Mouse (Mus musculus) kidney, embryonic 16.5 days (tissue): ENCODE results near the gene Synrg. TPM values are rescaled to one million over a fixed set of nuclear protein-coding genes. Genes with fewer than 3 reads are reported as not detected.

Experiments used
- ATAC-seq: fragments of 200-750 bp; cut with Nextera tagmentation; 2 replicates; pipeline ENCODE4 v1.8.0; 2017; ENCODE audit warnings: moderate TSS enrichment; ENCODE audit not compliant: low FRiP score, low TSS enrichment
- H3K27ac ChIP-seq: fragments of 300-500 bp; sonication (generic); 2 replicates; pipeline ENCODE4 v1.5.1; 2014; ENCODE audit warnings: low read length
- H3K27me3 ChIP-seq: fragments of 300-500 bp; sonication (generic); 2 replicates; pipeline ENCODE4 v1.6.1; 2014; ENCODE audit warnings: low read length, control low read depth, mixed read lengths; ENCODE audit not compliant: insufficient read depth
- H3K36me3 ChIP-seq: fragments of 300-500 bp; sonication (generic); 2 replicates; pipeline ENCODE4 v1.6.1; 2014; ENCODE audit warnings: low read length, control low read depth, mixed read lengths; ENCODE audit not compliant: insufficient read depth
- H3K4me1 ChIP-seq: fragments of 300-500 bp; sonication (generic); 2 replicates; pipeline ENCODE4 v1.6.1; 2014; ENCODE audit warnings: low read length, control low read depth, mixed read lengths; ENCODE audit not compliant: insufficient read depth
- H3K4me2 ChIP-seq: fragments of 300-500 bp; sonication (generic); replicated peaks from 2 replicates; pipeline ENCODE4 v1.6.1; 2014; ENCODE audit warnings: low read depth, low read length
- H3K4me3 ChIP-seq: fragments of 300-500 bp; sonication (generic); 2 replicates; pipeline ENCODE4 v1.5.1; 2014; ENCODE audit warnings: mild to moderate bottlenecking, low read length
- H3K9ac ChIP-seq: fragments of 300-500 bp; sonication (generic); replicated peaks from 2 replicates; pipeline ENCODE4 v1.6.1; 2014; ENCODE audit warnings: low read length
- H3K9me3 ChIP-seq: fragments of 300-500 bp; sonication (generic); 2 replicates; pipeline ENCODE4 v1.6.1; 2016; ENCODE audit warnings: low read length, control low read depth
- WGBS: fragments of 180-500 bp; shearing (Covaris S2); extraction: QIAGEN DNeasy Blood & Tissue Kit; methylation state at CpG from one replicate; pipeline ENCODE4 v1.1.7; 2014; 5-methylcytosine and 5-hydroxymethylcytosine counted together
- polyA plus RNA-seq: library from polyadenylated mRNA; unstranded; fragments of >200 nt; fragmentation: Nextera tagmentation; extraction: Ambion mirVana; gene quantifications from 2 replicates; pipeline ENCODE4 v1.2.1, GENCODE M21; 2015

Synrg gene
- polyA plus RNA-seq, 1 experiment from 2014 or later = 10.5 TPM

DNA sequence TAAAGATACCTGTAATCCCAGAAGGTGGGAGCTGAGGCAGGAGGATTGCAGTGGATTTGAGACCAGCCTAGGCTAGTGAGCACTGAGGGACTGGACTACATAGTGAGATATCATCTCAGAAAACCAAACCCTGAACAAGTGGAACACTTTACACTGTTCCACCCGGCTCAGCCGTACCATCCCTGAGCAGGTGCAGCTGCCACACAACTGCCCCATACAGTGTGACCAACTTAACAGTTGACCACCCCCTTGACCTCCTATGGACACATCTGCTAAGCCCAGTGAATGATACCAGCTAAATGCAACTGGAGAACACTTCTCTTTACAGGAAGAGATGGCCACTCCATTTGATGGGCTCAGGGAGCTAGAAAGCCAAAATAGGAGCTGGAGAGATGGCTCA is 93.2 kb downstream of the Synrg start:
- Histone ChIP-seq H3K36me3 (no peaks in the 10 kb centered on the region), H3K9me3 (no peaks in the 10 kb centered on the region), H3K4me1 (no peaks in the 10 kb centered on the region), H3K27me3 (no peaks in the 10 kb centered on the region), H3K9ac (no peak overlapping the region), H3K4me3 (no peak overlapping the region), H3K27ac (no peak overlapping the region), H3K4me2 (no peak overlapping the region)
- WGBS = 55% methylated on average over 2 of the region's 2 CpGs
- ATAC-seq = no peak

DNA sequence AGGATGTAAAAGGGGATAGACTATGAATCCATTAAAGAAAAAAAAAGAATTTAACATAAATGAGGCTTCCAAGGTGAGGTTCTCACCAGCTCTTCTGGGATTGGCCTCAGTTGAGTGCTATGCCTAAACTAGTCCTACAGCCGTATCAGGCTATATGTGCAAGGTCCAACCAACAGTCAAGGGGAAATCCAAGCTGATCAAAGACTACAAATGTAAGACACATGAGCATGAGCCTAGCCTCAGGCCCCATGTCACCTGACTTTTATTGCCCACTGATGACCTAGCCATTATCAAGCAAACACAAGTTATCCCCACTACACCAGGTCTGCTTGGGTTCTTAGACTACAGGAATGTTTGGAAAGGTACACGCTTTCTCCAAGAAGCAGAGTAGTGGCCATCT is 95.6 kb downstream of the Synrg start:
- Histone ChIP-seq H3K9ac (no peak overlapping the region), H3K27me3 (no peaks in the 10 kb centered on the region), H3K36me3 (no peaks in the 10 kb centered on the region), H3K4me1 (no peaks in the 10 kb centered on the region), H3K4me2 (no peak overlapping the region), H3K9me3 (no peaks in the 10 kb centered on the region), H3K4me3 (no peak overlapping the region), H3K27ac (no peak overlapping the region)
- WGBS = 91% methylated on average over 2 of the region's 2 CpGs
- no peak for ATAC-seq

DNA sequence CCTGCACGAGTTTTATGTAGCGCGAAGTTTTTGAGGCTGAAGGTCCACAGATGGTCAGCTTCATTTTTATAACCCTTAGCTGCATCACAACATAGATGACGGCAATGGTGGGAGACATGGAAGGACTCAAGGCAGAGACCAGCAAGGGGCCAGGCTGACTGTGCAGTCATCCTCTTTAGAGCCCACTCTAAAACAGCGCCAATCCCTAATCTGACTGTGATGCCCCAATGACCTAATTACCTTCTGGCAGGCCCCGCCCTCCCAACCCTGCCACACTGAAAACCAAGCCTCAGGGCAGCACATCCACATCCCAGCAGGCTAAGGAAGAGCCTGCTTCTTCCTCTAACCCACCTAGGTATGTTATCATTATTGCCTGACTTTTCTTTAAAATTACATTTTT is 96.4 kb downstream of the Synrg start:
- Histone ChIP-seq H3K27ac (no peak overlapping the region), H3K4me2 (no peak overlapping the region), H3K4me1 (peaks cover 1% of the 10 kb centered on the region), H3K9ac (no peak overlapping the region), H3K4me3 (no peak overlapping the region), H3K36me3 (no peaks in the 10 kb centered on the region), H3K9me3 (no peaks in the 10 kb centered on the region), H3K27me3 (no peaks in the 10 kb centered on the region)
- ATAC-seq = no peak
- WGBS = 33% methylated on average over 6 of the region's 6 CpGs

DNA sequence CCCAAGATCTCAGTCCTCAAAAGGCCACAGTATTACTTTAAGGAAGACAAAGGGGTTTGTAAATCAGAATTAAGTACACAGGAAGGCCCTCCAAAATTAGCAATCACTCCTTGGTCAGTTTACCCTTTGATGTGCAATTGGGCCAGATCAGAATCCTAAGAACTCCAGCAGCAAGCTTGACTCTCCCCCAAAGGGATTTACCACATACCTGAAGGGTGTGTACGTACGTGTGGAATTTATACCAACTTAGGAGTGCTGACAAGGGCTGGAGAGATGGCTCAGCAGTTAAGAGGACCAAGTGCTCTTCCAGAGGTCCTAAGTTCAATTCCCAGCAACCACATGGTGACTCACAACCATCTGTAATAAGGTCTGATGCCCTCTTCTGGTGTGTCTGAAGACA is 97.7 kb downstream of the Synrg start:
- H3K27me3 ChIP-seq = peaks cover 5% of the 10 kb centered on the region; the same call in 1 of the 2 replicates
- no peak overlapping the region for H3K27ac ChIP-seq
- H3K36me3 ChIP-seq = no peaks in the 10 kb centered on the region
- no peak for ATAC-seq
- no peak overlapping the region for H3K4me3 ChIP-seq
- no peak overlapping the region for H3K9ac ChIP-seq
- H3K4me1 ChIP-seq = peaks cover 12% of the 10 kb centered on the region
- H3K4me2 ChIP-seq = no peak overlapping the region
- 87% methylated on average over 2 of the region's 2 CpGs for WGBS
- H3K9me3 ChIP-seq = no peaks in the 10 kb centered on the region

DNA sequence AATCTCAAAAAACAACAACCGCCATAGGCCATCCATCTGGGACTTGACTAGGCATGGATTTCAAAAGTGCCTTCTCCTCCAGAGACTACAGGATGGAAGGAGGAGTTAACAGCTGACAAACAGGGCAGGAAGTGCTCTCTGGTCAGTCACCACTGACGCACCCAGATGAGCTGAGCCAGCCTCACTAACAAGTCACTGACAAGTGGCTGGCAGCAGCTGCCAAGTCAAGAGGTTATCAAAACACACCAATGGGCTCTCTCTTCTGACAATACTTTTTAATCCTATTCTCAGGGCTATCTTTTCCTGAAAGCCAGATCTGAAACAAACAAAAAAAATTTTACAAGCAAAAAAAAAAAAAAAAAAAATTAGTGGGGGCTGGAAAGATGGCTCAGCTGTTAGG is 98.6 kb downstream of the Synrg start:
- WGBS = 25% methylated on average over 2 of the region's 2 CpGs
- Histone ChIP-seq H3K27ac (no peak overlapping the region), H3K4me2 (no peak overlapping the region), H3K9ac (no peak overlapping the region), H3K27me3 (peaks cover 10% of the 10 kb centered on the region; the same call in 1 of the 2 replicates), H3K9me3 (no peaks in the 10 kb centered on the region), H3K4me1 (peaks cover 19% of the 10 kb centered on the region), H3K36me3 (no peaks in the 10 kb centered on the region), H3K4me3 (no peak overlapping the region)
- no peak for ATAC-seq

DNA sequence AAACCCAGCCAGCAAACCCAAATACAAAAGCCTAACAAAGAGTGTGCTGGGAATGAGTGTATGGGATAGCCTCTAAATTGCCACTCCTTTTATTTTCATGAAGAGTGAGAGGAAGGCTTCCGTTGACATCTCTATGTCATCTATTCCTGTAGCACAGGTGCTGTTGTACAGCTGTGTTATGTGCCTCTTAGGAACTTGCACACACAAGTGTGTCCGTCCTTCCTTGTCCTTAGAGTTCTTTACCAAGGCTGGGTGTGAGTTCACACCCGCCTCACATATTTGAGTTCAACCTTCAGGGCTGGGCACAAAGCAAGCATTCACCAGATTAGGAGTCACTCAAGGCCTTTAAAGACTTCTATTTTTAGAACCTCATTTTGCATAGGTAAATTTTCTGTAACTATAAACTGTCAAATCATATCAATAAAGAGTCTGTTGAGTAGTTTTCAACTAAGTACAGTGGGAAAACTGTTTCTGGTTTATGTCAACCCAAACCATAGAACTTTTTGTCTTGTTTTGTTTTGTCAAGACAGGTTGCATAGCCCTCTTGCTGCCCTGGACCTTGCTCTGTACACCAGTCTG is 99.5 kb downstream of the Synrg start:
- H3K4me1 ChIP-seq = peaks cover 23% of the 10 kb centered on the region
- no peak overlapping the region for H3K4me3 ChIP-seq
- H3K27ac ChIP-seq = no peak overlapping the region
- no peak overlapping the region for H3K4me2 ChIP-seq
- H3K36me3 ChIP-seq = no peaks in the 10 kb centered on the region
- H3K9me3 ChIP-seq = no peaks in the 10 kb centered on the region
- H3K27me3 ChIP-seq = peaks cover 10% of the 10 kb centered on the region; the same call in 1 of the 2 replicates
- 88% methylated on average over 3 of the region's 3 CpGs for WGBS
- ATAC-seq = no peak
- no peak overlapping the region for H3K9ac ChIP-seq

DNA sequence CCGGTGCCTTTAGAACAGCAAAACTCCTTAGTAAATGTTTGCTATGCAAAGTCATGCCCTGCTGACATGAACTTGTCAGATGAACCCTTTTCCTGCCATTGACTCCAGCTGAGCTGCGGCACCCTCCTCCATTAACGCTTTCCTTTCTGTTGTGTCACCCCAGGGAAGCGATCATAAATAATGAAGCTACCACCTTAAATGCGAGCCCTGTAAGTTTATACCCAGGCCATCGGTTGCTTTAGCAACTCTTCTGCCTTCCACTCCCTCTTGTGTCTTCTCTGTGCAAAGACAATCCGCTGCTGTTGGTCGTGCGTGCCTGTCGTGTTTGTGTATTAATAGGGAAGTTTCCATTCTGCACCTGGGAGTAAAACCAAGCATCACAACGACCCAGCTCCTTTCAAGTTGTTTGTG is 101.8 kb downstream of the Synrg start:
- no peak overlapping the region for H3K27ac ChIP-seq
- H3K9ac ChIP-seq = no peak overlapping the region
- H3K36me3 ChIP-seq = no peaks in the 10 kb centered on the region
- WGBS = 3% methylated on average over 11 of the region's 11 CpGs
- ATAC-seq = no peak
- no peaks in the 10 kb centered on the region for H3K9me3 ChIP-seq
- peaks cover 10% of the 10 kb centered on the region; the same call in 1 of the 2 replicates for H3K27me3 ChIP-seq
- H3K4me1 ChIP-seq = peaks cover 23% of the 10 kb centered on the region
- H3K4me3 ChIP-seq = peak overlapping the region; percentile 10
- peak overlapping the region; percentile 37 for H3K4me2 ChIP-seq

DNA sequence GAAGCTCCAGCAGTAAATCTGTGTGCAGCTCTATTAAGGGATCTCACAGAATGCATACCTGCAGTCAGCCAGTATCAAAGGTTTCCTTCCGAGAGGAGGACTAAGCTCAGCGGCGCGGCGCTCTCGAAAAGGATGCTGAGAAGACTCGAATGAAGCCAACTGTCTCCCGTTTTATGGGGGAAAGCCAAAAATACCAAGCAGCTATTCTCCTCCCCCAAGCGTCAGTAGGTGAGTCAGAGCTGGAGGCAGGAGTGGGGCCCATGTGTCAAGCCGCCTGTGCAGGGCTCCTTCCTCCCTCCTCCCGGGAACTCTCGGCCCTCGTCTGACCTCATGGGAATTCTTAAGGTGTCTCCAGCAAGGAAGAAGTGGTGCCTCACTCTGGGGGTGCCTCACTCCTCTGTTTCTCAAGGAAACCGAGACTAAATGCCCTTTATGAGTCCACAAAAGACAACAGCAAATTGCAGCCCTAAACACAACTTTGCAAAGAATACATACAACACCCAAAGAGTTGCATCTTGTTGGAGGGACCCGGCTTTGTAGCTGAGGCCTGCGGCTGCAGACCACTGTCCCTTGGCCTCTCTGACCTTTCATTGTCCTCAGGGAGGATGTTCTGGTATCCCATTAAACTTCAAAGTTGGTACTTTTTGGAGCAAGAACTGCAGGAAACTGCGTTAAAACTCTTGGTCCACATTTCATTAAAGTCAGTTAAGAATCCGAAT is 102.9 kb downstream of the Synrg start:
- Histone ChIP-seq H3K9ac (peak overlapping the region; percentile 81; the same call in 1 of the 2 replicates), H3K9me3 (no peaks in the 10 kb centered on the region), H3K27me3 (peaks cover 10% of the 10 kb centered on the region; the same call in 1 of the 2 replicates), H3K36me3 (no peaks in the 10 kb centered on the region), H3K4me1 (peaks cover 23% of the 10 kb centered on the region), H3K27ac (no peak overlapping the region), H3K4me3 (peak overlapping the region; percentile 70), H3K4me2 (peak overlapping the region; percentile 91)
- no peak for ATAC-seq
- 4% methylated on average over 18 of the region's 18 CpGs for WGBS

DNA sequence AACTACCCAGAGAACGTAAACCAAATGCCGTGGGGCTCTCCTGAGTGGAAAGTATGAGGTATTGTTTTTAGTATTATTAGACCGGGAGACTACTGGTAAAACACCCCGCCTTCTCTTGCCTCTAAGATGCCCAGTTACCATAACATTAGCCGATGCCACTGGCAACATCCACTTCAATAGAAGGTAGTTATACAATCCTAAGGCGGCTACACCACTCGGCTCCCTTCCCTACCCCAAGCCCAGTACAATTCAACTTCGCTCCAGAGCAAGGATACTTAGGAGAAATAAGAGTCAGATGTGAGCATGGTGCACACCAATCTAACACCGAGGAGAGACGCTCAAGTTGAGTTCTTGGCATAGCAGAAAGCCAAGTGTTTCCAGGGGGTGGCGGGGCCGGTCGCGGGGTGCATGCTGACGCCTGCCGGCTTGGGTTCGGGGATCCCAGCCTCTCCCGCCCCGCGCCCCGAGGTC is 103.5 kb downstream of the Synrg start:
- WGBS = 1% methylated on average over 21 of the region's 21 CpGs
- peak; percentile 23; the same call in 1 of the 2 replicates for ATAC-seq
- peak overlapping the region; percentile 70 for H3K4me3 ChIP-seq
- H3K27ac ChIP-seq = peak overlapping the region; percentile 53; the same call in 1 of the 2 replicates
- H3K27me3 ChIP-seq = peaks cover 10% of the 10 kb centered on the region; the same call in 1 of the 2 replicates
- peaks cover 24% of the 10 kb centered on the region for H3K4me1 ChIP-seq
- H3K4me2 ChIP-seq = peak overlapping the region; percentile 91
- peak overlapping the region; percentile 81 for H3K9ac ChIP-seq
- H3K36me3 ChIP-seq = no peaks in the 10 kb centered on the region
- H3K9me3 ChIP-seq = no peaks in the 10 kb centered on the region
